Comparison of ENCODE assay signal across 1 mouse cellular context in genomic region chr13:81822750-81823149, GRCm38 (mm10).
TF ChIP-seq lines count a peak whose summit lies in the region.

No protein-coding gene starts in this region.

TF ChIP-seq in CH12.LX, 34 proteins besides CTCF, POLR2A, EP300 and RAD21 (continued from another document):
- TF ChIP-seq JUND (conservative IDR thresholded peaks at IDR 0.05; ENCODE audit: low read depth, low read length) (no peak), HCFC1 (IDR thresholded peaks at IDR 0.05; ENCODE audit: low read depth, low read length) (no peak), MAFK (IDR thresholded peaks at IDR 0.05; ENCODE audit: insufficient replicate concordance, low read length) (no peak), USF2 (conservative IDR thresholded peaks at IDR 0.05; ENCODE audit: low read depth, low read length) (no peak), ETS1 (conservative IDR thresholded peaks at IDR 0.05; ENCODE audit: low read depth, low read length) (no peak), MXI1 (IDR thresholded peaks at IDR 0.05; ENCODE audit: low read depth, low read length) (no peak), CHD1 (IDR thresholded peaks at IDR 0.05; ENCODE audit: low read depth, low read length) (no peak), KAT2A (IDR thresholded peaks at IDR 0.05; ENCODE audit: insufficient replicate concordance, low read length) (no peak), SIN3A (IDR thresholded peaks at IDR 0.05; ENCODE audit: low read length) (no peak), ZNF384 (IDR thresholded peaks at IDR 0.05; ENCODE audit: low read depth, low read length) (no peak)
